Mouse (Mus musculus) thymus, adult 2 months (tissue): ENCODE data around the gene Dennd2a.

Experiments used
- CTCF ChIP-seq: fragments of 200-500 bp; IDR thresholded peaks from 2 replicates; pipeline ENCODE4 v1.5.1; 2012; ENCODE audit warnings: mild to moderate bottlenecking, control low read depth, low read length, moderate library complexity, borderline replicate concordance; ENCODE audit not compliant: control insufficient read depth, poor library complexity, insufficient read depth; ENCODE audit errors: extremely low read depth
- POLR2A ChIP-seq: fragments of 200-500 bp; IDR thresholded peaks from 2 replicates; pipeline ENCODE4 v1.6.1; 2012; ENCODE audit warnings: mild to moderate bottlenecking, low read length, control low read depth, moderate library complexity; ENCODE audit not compliant: control insufficient read depth, poor library complexity, insufficient read depth; ENCODE audit errors: extremely low read depth

DNA sequence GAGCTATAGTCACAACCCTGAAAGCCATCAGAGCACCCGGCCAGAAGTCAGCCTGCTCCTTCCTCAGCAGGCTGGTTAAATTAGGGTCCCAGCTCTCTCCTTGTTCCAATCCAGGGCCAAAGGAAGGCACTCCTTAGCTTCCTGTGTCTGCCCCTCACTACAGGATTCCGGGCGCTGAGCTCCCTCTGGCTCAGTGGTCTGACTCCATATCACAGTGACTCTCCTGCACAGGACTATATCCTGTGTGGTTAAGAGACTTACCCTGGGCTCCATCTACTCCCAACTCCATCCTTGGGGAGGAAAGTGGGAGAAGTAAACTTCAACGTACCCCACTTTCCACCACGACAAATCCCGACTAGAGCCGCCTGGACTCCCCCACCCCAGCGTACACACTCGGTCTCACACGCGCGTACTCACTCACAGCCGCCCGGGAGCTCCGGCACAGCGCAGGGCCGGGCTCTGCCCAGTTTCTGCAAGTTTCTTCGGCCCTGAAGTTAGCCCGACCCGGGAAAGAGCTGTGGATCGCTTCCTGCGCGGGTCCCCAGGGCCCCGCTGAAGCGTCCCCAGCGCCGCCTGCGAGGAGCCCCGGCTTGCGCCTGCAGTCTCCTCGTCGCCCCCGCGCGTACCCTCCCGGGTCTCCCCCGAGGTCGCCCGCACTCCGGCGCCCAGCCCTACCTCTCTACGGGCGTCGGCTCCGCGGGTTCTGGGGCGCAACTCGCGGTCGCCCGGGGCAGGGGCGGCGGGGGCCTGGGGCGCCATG lies 587 bp downstream of the Dennd2a start:
- TF ChIP-seq CTCF (no peak), POLR2A (no peak)
